Mouse (Mus musculus) E14TG2a.4 (cell line): ENCODE results near the gene Rab4a.
A peak's percentile ranks its signal among the peaks of the same experiment; 100 is the strongest.

Experiments used
- H3K27me3 ChIP-seq: 2 replicates; pipeline ENCODE4 v1.6.1; 2014; ENCODE audit warnings: low read length, control low read depth; ENCODE audit not compliant: insufficient read depth
- H3K36me3 ChIP-seq: 2 replicates; pipeline ENCODE4 v1.6.1; 2014; ENCODE audit warnings: low read length, control low read depth; ENCODE audit not compliant: insufficient read depth
- H3K4me1 ChIP-seq: replicated peaks from 2 replicates; pipeline ENCODE4 v1.6.1; 2014; ENCODE audit warnings: low read depth, low read length, control low read depth
- H3K4me3 ChIP-seq: replicated peaks from 2 replicates; pipeline ENCODE4 v1.5.1; 2014; ENCODE audit warnings: mild to moderate bottlenecking, low read length
- H3K9me3 ChIP-seq: 2 replicates; pipeline ENCODE4 v1.6.1; 2014; ENCODE audit warnings: low read length, control low read depth
- CTCF ChIP-seq: conservative IDR thresholded peaks from 2 replicates; pipeline ENCODE4 v1.5.1; 2014; ENCODE audit warnings: low read length
- NANOG ChIP-seq: IDR thresholded peaks from 2 replicates; pipeline ENCODE4 v1.6.1; 2014; ENCODE audit warnings: borderline replicate concordance, low read length, mixed read lengths
- POU5F1 ChIP-seq: IDR thresholded peaks from 2 replicates; pipeline ENCODE4 v1.6.1; 2014; ENCODE audit warnings: low read length, borderline replicate concordance

Rab4a gene

DNA sequence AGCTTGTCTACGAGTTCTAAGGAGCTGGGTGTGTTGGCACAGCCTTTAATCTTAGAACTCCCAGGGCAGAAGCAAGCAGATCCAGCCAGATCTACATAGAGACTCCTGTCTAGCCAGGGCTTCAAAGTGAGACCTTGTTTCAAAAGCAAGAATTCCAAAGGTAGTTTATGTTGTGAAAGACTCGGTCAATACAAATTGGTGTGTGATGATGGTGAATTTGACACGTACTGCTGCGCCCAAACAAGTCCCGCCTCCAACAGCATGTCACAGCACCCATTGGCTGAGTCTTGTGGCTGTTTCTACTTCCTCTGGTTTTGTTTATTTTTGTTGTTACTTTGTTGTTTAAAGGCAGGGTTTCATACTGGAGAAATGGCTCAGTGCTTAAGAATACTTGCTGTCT, 6.4 kb downstream of the Rab4a start:
- TF ChIP-seq POU5F1 (no peak), CTCF (no peak), NANOG (no peak)
- H3K36me3 ChIP-seq, result peaks cover 57% of the 10 kb centered on the region
- H3K4me1 ChIP-seq, result peaks cover 93% of the 10 kb centered on the region
- H3K9me3 ChIP-seq, result no peaks in the 10 kb centered on the region
- H3K27me3 ChIP-seq, result no peaks in the 10 kb centered on the region
- H3K4me3 ChIP-seq, result no peak overlapping the region

DNA sequence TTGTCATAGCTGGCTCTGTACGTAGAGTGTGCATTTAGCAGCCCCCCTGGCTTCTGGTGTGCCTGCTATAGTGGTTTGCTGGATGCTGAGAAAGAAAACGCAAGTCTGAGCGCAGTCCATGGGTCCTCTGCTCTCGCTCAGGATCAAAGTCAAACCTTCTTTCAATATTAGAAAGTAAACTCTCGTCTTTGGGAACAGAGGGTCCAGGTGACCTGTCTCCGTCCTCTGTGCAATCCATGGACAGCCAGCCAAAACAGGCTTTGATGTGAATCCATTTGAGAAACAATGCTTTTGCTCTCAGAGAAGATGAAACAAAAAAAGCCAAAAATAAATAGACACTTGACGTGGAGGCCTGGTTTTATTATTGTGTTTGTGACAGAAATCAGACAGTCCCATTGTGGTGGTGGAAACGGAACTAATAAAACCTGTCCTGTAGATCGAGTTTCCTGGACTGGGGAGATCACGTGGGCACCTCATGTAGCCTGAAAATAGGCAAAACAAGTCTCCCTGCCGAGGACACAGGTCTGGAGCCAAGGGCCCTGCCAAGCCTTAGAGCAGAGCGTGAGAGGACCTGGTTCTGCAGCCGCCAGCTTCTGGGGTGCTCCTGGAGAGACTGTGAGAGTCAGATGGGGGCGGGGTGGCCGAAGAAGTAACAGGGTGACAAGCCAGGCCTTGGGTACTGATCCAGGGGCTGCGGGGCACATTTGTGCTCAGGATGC, 7.5 kb downstream of the Rab4a start:
- TF ChIP-seq CTCF (no peak), NANOG (no peak), POU5F1 (no peak)
- H3K9me3 ChIP-seq, result no peaks in the 10 kb centered on the region
- no peak overlapping the region for H3K4me3 ChIP-seq
- no peaks in the 10 kb centered on the region for H3K27me3 ChIP-seq
- peaks cover 47% of the 10 kb centered on the region for H3K36me3 ChIP-seq
- H3K4me1 ChIP-seq, result peaks cover 86% of the 10 kb centered on the region

DNA sequence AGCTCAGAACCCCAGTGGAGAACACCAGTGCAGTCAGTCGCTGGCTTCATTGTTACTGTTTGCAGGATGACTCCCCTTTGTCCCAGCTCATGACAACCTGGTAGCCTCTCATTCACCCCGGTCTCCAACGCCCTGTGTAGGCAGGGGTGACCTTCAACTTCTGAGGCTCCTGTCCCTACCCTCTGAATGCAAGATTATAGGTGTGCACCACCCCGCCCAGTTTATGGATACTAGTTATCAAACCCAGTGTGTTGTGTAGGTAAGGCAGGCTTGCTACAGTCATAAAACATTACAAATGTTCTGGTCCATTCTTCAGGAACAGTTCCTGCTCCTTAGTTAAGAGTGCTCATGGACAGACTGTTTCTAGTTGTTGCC, 8.1 kb downstream of the Rab4a start:
- H3K4me1 ChIP-seq, result peaks cover 81% of the 10 kb centered on the region
- no peak for TF ChIP-seq CTCF
- no peak for TF ChIP-seq NANOG
- no peak for TF ChIP-seq POU5F1
- no peaks in the 10 kb centered on the region for H3K9me3 ChIP-seq

DNA sequence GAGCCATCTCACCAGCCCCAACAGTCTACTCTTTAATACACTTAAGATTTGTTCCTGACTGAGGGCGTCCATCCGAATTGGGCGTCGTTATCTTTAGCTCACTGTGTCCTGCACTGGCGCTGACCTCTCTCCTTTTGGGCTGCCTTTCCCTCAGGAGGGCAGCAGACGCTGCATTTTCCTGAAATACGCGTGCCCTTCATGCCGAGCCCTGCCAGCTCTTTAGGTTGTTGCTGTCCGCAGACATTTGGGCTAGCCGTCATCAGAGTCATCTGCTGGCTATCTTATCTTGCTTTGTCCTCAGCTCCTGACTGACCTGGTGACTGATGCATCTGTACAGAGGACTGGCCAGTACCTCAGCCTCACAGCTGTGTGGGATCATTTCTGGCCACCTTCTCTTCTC, 9.5 kb downstream of the Rab4a start:
- peaks cover 67% of the 10 kb centered on the region for H3K4me1 ChIP-seq
- no peaks in the 10 kb centered on the region for H3K9me3 ChIP-seq
- peaks cover 34% of the 10 kb centered on the region for H3K36me3 ChIP-seq
- H3K27me3 ChIP-seq, result no peaks in the 10 kb centered on the region
- H3K4me3 ChIP-seq, result no peak overlapping the region
- TF ChIP-seq CTCF (no peak), NANOG (no peak), POU5F1 (no peak)

More for the DNA sequence above, 8.1 kb downstream of the Rab4a start:
- H3K36me3 ChIP-seq, result peaks cover 44% of the 10 kb centered on the region
- H3K4me3 ChIP-seq, result no peak overlapping the region
- H3K27me3 ChIP-seq, result no peaks in the 10 kb centered on the region

DNA sequence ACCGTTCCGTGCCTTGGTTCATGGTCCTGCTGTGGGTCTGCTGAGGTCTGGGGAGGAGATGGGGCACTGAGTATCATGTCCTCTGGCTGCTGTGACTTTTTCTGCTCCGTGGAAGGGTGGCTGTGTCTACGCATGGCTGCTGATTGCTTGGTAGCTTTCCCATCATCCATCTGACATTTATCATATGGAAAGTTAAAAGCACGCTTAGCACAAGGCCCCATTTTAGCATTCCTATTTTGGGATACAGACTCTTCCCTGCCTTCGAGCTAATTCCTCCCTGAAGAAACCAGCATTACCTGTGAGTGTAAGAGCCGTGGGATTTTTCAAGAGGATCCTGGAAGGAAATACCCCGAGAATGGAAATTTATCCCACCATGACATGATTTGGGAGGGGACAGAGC, 11.2 kb downstream of the Rab4a start:
- no peak for TF ChIP-seq NANOG
- H3K4me3 ChIP-seq, result no peak overlapping the region

DNA sequence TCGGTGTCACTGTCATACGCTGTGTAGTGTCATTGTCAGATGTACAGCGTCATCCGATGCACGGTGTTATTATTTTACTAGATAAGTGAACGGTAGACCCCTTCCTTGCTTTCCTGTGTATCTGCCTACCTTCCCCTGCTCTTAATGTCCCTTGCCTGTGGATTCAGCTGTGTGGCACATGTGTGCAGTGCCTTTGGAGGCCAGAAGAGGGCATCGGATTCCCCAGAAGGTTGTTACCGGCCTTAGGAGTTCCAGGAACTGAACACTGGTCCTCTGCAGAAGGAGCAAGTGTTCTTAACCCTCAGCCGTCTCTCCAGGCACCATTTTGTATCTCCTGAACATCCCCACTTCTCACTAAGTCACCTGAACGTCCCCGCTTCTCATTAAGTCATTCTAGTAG, 12.0 kb downstream of the Rab4a start:
- no peaks in the 10 kb centered on the region for H3K27me3 ChIP-seq
- peaks cover 39% of the 10 kb centered on the region for H3K36me3 ChIP-seq
- H3K9me3 ChIP-seq, result no peaks in the 10 kb centered on the region
- H3K4me3 ChIP-seq, result no peak overlapping the region
- TF ChIP-seq POU5F1 (no peak), CTCF (peak; percentile 59), NANOG (no peak)
- peaks cover 46% of the 10 kb centered on the region for H3K4me1 ChIP-seq

More for the DNA sequence above, 11.2 kb downstream of the Rab4a start:
- H3K27me3 ChIP-seq, result no peaks in the 10 kb centered on the region
- no peaks in the 10 kb centered on the region for H3K9me3 ChIP-seq
- peaks cover 54% of the 10 kb centered on the region for H3K4me1 ChIP-seq
- peaks cover 41% of the 10 kb centered on the region for H3K36me3 ChIP-seq

DNA sequence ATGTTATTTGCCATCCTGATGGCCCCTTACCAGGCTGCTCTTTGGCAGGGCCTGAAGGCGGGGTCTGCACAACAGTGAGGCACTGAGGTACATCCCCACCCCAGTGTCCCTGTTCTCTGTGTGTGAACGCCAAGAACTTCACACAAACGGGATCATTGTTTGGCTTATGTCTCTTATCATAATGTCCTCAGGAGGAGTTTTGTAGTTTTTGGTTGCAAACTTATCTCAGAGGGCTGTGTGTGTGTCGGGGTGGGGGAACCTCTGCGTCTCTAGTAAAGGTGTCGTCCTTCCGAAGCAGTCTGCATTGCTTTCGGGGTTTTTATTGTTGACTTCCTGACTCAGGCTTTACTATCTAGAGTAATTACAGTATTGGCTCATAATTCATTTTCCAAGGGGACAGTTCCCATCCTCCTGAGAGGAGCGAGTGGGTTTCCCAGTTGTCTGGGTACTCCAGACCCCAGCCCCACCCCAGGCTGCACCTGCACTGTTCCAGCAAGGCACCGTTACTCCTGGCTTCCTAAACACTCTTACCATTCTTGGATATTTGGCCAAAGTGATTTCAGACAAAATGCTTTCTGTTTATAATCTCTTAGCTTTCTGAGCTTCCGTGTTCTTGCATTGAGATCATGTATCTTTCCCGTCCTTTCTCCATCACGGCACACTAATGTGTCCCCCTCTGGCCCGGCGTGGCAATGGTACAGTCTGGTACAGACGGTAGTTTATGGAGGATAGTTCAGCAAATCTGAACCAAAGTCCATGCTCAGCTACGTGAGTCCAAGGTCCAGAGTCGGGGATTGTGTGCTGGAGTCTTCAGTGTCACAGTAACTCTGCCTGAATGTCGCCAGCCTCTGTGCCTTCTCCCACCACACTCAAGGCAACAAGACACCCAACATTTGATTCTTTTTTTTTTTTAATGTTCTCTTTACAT, 14.2 kb downstream of the Rab4a start:
- Histone ChIP-seq H3K27me3 (no peaks in the 10 kb centered on the region), H3K4me1 (peaks cover 42% of the 10 kb centered on the region), H3K9me3 (no peaks in the 10 kb centered on the region), H3K36me3 (peaks cover 46% of the 10 kb centered on the region), H3K4me3 (no peak overlapping the region)
- TF ChIP-seq CTCF (no peak), NANOG (no peak), POU5F1 (no peak)

DNA sequence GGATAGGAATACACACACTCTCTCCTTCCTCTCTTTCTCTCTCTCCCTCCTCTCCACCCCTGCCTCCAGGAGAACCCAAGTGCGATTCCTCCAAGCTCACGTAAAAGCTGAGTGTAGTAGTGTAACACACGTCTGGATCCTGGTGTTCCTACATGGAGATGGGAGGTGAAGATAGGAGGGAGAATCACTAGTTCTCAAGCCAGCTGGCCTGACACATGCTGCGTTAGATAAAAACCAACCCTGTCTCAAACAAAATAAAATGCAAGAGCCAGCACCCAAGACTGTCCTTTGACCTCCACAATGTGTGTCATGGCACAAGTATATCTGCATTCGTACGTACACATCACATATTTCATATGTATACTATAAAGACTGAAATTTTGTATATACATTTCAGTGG, 15.0 kb downstream of the Rab4a start:
- Histone ChIP-seq H3K27me3 (no peaks in the 10 kb centered on the region), H3K4me3 (no peak overlapping the region), H3K36me3 (peaks cover 49% of the 10 kb centered on the region), H3K9me3 (no peaks in the 10 kb centered on the region), H3K4me1 (peaks cover 45% of the 10 kb centered on the region)
- TF ChIP-seq NANOG (no peak), CTCF (no peak), POU5F1 (no peak)

DNA sequence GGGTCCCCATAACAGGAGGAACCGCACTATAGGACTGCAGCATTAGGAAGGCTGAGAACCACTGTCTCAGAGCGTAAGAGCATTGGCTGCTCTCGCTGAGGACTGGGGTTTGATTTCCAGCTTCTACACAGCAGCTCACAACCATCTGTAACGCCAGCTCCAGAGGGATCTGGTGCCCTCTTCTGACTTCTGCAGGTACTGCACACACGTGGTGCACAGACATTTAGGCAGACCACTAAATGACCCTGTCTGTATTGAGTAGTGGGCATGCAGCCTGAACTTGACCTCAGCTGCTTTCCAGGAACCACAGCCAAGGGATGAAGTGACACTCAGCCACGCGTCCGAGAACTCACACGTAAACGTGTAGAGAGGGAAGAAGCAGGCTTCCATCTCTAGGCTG, 17.3 kb downstream of the Rab4a start:
- H3K9me3 ChIP-seq, result no peaks in the 10 kb centered on the region
- H3K4me1 ChIP-seq, result peaks cover 38% of the 10 kb centered on the region
- no peak overlapping the region for H3K4me3 ChIP-seq
- no peaks in the 10 kb centered on the region for H3K27me3 ChIP-seq
- TF ChIP-seq POU5F1 (no peak), CTCF (peak; percentile 88), NANOG (no peak)
- H3K36me3 ChIP-seq, result peaks cover 57% of the 10 kb centered on the region
